Mouse (Mus musculus) myocyte (in vitro differentiated cells): Measurements from ENCODE around the gene Esrrg. TPM values are rescaled to one million over a fixed set of nuclear protein-coding genes. Genes with fewer than 3 reads are reported as not detected.

Experiments
- H3K27me3 ChIP-seq: one replicate; pipeline ENCODE4 v1.6.1; 2011; ENCODE audit not compliant: control insufficient read depth, insufficient read depth, insufficient read length
- H3K36me3 ChIP-seq: one replicate; pipeline ENCODE4 v1.6.1; 2011; ENCODE audit not compliant: control insufficient read depth, insufficient read depth
- H3K4me2 ChIP-seq: one replicate; pipeline ENCODE4 v1.6.1; 2011; ENCODE audit warnings: low read depth, control low read depth
- H3K4me3 ChIP-seq: one replicate; pipeline ENCODE4 v1.5.1; 2011; ENCODE audit warnings: mild to moderate bottlenecking, control low read depth, moderate library complexity
- H3K79me2 ChIP-seq: one replicate; pipeline ENCODE4 v1.6.1; 2011; ENCODE audit not compliant: control insufficient read depth, insufficient read depth
- H3ac ChIP-seq: one replicate; pipeline ENCODE4 v1.6.1; 2011; ENCODE audit not compliant: control insufficient read depth, insufficient read length
- CEBPB ChIP-seq: IDR thresholded peaks from 2 replicates; pipeline ENCODE4 v1.6.1; 2011; ENCODE audit warnings: mild to moderate bottlenecking, moderate library complexity; ENCODE audit not compliant: poor library complexity, insufficient read depth, severe bottlenecking
- E2F4 ChIP-seq: IDR thresholded peaks from one replicate; pipeline ENCODE4 v1.6.1; 2011; ENCODE audit warnings: mild to moderate bottlenecking, control low read depth, moderate library complexity; ENCODE audit not compliant: insufficient read depth
- MAX ChIP-seq: IDR thresholded peaks from one replicate; pipeline ENCODE4 v1.6.1; 2011; ENCODE audit warnings: low read depth, mild to moderate bottlenecking, control low read depth
- MYOD1 ChIP-seq, 3 experiments: IDR thresholded peaks; one replicate each; pipeline ENCODE4 v1.6.1; 2011; ENCODE audit warnings: control low read depth in 2 of 3, low read depth in 2 of 3, mild to moderate bottlenecking in 2 of 3, moderate library complexity in 1 of 3; ENCODE audit not compliant: insufficient read length in 2 of 3, control insufficient read depth in 1 of 3
- MYOG ChIP-seq, 3 experiments: IDR thresholded peaks; one replicate each; pipeline ENCODE4 v1.6.1; 2011; ENCODE audit warnings: control low read depth in 2 of 3, low read depth in 2 of 3, mild to moderate bottlenecking in 2 of 3; ENCODE audit not compliant: insufficient read length in 2 of 3, control insufficient read depth in 1 of 3, insufficient read depth in 1 of 3
- POLR2A ChIP-seq: IDR thresholded peaks from one replicate; pipeline ENCODE4 v1.6.1; 2011; ENCODE audit warnings: low read depth, mild to moderate bottlenecking, control low read depth, moderate library complexity; ENCODE audit not compliant: insufficient read length
- POLR2AphosphoS2 ChIP-seq: IDR thresholded peaks from one replicate; pipeline ENCODE4 v1.6.1; 2011; ENCODE audit warnings: low read depth, control low read depth; ENCODE audit not compliant: insufficient read length
- REST ChIP-seq: IDR thresholded peaks from one replicate; pipeline ENCODE4 v1.6.1; 2011; ENCODE audit warnings: mild to moderate bottlenecking, control low read depth, moderate library complexity; ENCODE audit not compliant: insufficient read depth, insufficient read length
- SRF ChIP-seq: IDR thresholded peaks from one replicate; pipeline ENCODE4 v1.6.1; 2011; ENCODE audit warnings: low read depth; ENCODE audit not compliant: control insufficient read depth, insufficient read length
- TCF12 ChIP-seq: IDR thresholded peaks from one replicate; pipeline ENCODE4 v1.6.1; 2011; ENCODE audit warnings: mild to moderate bottlenecking, control low read depth; ENCODE audit not compliant: poor library complexity, insufficient read depth, severe bottlenecking
- TCF3 ChIP-seq: IDR thresholded peaks from one replicate; pipeline ENCODE4 v1.6.1; 2011; ENCODE audit warnings: low read depth, control low read depth; ENCODE audit not compliant: insufficient read length
- USF1 ChIP-seq: IDR thresholded peaks from one replicate; pipeline ENCODE4 v1.6.1; 2011; ENCODE audit warnings: low read depth, mild to moderate bottlenecking, control low read depth, moderate library complexity
- polyA plus RNA-seq: library from polyadenylated mRNA; unstranded; fragments of >200 nt; fragmentation: generic; extraction: Trizol; gene quantifications from one replicate; pipeline ENCODE4 v1.2.1, GENCODE M21; 2012; ENCODE audit warnings: missing spikeins

Gene Esrrg
- polyA plus RNA-seq, 1 experiment, result 0.20 TPM

DNA sequence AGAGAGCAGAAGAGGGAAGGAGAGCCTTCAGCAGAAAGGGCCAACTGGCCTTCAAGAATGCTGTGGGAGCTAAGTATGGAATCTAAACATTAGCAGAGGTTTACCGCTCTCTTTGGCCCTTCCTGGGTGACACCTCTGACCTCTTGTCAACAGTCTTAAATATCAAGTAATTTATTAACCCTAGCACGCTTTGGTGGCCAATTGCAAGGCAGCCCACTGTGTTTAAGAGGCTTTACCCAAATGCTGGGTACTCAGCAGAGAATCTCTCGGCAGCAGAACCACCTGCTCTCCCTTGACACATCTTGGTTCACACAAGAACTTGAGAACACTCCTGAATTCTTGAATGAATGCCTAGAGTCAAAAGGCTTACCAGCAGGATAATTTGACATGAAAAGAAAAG lies 293.6 kb downstream of the Esrrg start:
- Histone ChIP-seq H3K4me3 (no peak overlapping the region), H3K36me3 (no peaks in the 10 kb centered on the region)

DNA sequence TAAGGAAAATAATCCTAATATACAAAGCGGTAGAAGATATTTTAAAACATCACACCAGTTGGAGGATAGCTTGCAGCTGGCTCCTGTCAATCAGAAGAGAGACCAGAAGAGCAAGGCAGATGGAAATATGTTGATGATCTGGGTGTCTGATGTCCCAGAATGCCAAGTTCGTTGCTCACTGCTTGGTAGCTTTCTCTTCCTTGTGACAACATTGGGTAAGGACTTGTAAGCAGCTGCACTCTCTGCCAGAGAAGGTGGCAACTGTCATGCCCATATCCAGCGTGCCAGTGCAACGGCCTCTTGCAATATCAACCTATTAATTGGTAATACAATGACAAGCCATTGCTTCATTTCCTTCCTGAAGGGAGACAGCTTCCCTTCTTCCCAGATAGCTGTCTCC lies 296.1 kb downstream of the Esrrg start:
- H3K4me3 ChIP-seq, result no peak overlapping the region
- H3K36me3 ChIP-seq, result no peaks in the 10 kb centered on the region
- peak overlapping the region; percentile 60 for H3K4me2 ChIP-seq

More for the DNA sequence above, 293.6 kb downstream of the Esrrg start:
- Histone ChIP-seq H3K27me3 (no peaks in the 10 kb centered on the region), H3K79me2 (no peaks in the 10 kb centered on the region), H3ac (no peak overlapping the region), H3K4me2 (no peak overlapping the region)
- TF ChIP-seq MYOD1 (IDR thresholded peaks at IDR 0.05; ENCODE audit: control insufficient read depth in 1 of 3, insufficient read length in 2 of 3, low read depth in 2 of 3) (peak in 1 of 3 experiments; percentile 26), TCF3 (no peak)

DNA sequence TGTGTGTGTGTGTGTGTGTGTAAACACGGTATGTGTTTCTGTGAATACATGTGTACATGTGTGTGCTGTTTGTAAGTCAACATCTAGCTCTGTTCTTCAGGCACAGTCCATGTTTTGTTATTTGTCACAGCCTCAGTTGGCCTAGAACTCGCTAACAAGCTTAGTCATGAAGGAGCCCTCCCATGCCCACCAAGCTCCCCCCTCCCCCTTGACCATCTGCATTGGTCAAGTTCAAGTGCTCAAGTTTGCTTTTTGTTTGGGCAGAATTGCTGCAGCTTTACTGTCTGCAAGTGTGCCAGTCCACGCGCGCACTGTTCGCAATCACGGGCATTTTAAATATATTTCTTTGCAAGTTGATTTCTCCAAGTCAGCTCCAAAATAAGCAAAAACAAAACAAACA lies 298.8 kb downstream of the Esrrg start:
- TF ChIP-seq MAX (no peak), TCF3 (no peak), USF1 (no peak), REST (no peak), CEBPB (no peak), POLR2A (no peak), POLR2AphosphoS2 (no peak), SRF (no peak), TCF12 (no peak), MYOG (IDR thresholded peaks at IDR 0.05; ENCODE audit: control insufficient read depth in 1 of 3, insufficient read depth in 1 of 3, insufficient read length in 2 of 3, low read depth in 2 of 3) (no peak), MYOD1 (IDR thresholded peaks at IDR 0.05; ENCODE audit: control insufficient read depth in 1 of 3, insufficient read length in 2 of 3, low read depth in 2 of 3) (no peak), E2F4 (no peak)
- no peak overlapping the region for H3K4me2 ChIP-seq
- H3K27me3 ChIP-seq, result no peaks in the 10 kb centered on the region
- H3K36me3 ChIP-seq, result no peaks in the 10 kb centered on the region
- no peak overlapping the region for H3ac ChIP-seq
- H3K4me3 ChIP-seq, result no peak overlapping the region
- H3K79me2 ChIP-seq, result no peaks in the 10 kb centered on the region

More for the DNA sequence above, 296.1 kb downstream of the Esrrg start:
- no peak for TF ChIP-seq MAX
- TF ChIP-seq TCF12, result peak; percentile 59
- no peak for TF ChIP-seq E2F4
- peak; percentile 91 to 96 (median 94) for TF ChIP-seq MYOD1 (IDR thresholded peaks at IDR 0.05; ENCODE audit: control insufficient read depth in 1 of 3, insufficient read length in 2 of 3, low read depth in 2 of 3)
- TF ChIP-seq POLR2A, result no peak
- TF ChIP-seq MYOG (IDR thresholded peaks at IDR 0.05; ENCODE audit: control insufficient read depth in 1 of 3, insufficient read depth in 1 of 3, insufficient read length in 2 of 3, low read depth in 2 of 3), result peak; percentile 16 to 89 (median 87)
- TF ChIP-seq CEBPB, result peak; percentile 64; the same call in 1 of the 2 replicates
- TF ChIP-seq POLR2AphosphoS2, result no peak
- peak; percentile 79 for TF ChIP-seq SRF
- TF ChIP-seq USF1, result no peak
- no peak for TF ChIP-seq TCF3
- TF ChIP-seq REST, result no peak
- Histone ChIP-seq H3K79me2 (no peaks in the 10 kb centered on the region), H3K27me3 (no peaks in the 10 kb centered on the region), H3ac (no peak overlapping the region)

DNA sequence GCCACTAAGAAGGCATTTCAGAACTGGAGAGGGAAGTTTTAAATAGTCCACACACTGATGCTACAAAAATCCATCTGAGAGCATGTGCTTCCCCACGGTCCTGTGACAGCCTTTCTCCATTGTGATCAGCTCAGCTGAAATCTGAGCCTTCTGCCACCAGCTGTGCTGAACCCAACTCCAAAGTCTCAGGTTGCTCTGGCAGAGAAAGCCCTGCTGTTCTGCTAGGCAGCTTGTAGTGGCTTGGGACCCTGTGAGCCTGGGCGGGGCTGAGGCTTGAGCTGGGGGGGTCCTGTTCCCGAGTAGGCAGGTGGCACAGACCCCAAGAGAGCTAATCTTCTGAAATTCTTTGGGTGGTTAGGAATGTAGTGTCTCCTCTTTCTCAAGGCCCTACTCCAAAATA lies 299.3 kb downstream of the Esrrg start:
- Histone ChIP-seq H3K27me3 (no peaks in the 10 kb centered on the region), H3K4me3 (no peak overlapping the region), H3K79me2 (no peaks in the 10 kb centered on the region), H3ac (no peak overlapping the region), H3K4me2 (no peak overlapping the region), H3K36me3 (no peaks in the 10 kb centered on the region)
- peak; percentile 23 for TF ChIP-seq TCF3
- peak; percentile 78 for TF ChIP-seq TCF12
- TF ChIP-seq POLR2AphosphoS2, result no peak
- peak; percentile 60 to 97 (median 93) for TF ChIP-seq MYOG (IDR thresholded peaks at IDR 0.05; ENCODE audit: control insufficient read depth in 1 of 3, insufficient read depth in 1 of 3, insufficient read length in 2 of 3, low read depth in 2 of 3)
- TF ChIP-seq MYOD1 (IDR thresholded peaks at IDR 0.05; ENCODE audit: control insufficient read depth in 1 of 3, insufficient read length in 2 of 3, low read depth in 2 of 3), result peak; percentile 11 to 83 (median 73)

DNA sequence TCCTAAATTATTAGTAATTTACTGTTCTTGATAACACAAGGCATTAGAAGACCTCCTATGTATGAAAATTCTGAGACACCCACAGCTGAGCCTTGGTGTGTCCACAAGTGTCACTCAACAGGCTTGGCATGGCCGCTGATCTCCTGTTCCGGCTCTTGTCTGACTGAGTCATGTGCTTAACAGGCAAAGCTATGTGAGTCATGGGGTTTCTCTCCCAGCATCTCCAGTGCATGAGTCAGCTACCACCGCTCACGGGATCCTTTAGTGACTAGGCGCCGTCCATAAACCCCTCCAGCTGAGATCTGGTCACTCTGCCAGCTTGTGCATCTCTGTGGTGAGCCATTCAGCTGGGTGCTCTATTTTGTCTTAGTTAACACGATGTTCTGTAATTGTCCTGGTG lies 302.1 kb downstream of the Esrrg start:
- TF ChIP-seq E2F4, result no peak
- no peak for TF ChIP-seq CEBPB
- TF ChIP-seq POLR2A, result no peak
- TF ChIP-seq MYOD1 (IDR thresholded peaks at IDR 0.05; ENCODE audit: control insufficient read depth in 1 of 3, insufficient read length in 2 of 3, low read depth in 2 of 3), result peak in 1 of 3 experiments; percentile 62
- TF ChIP-seq MYOG (IDR thresholded peaks at IDR 0.05; ENCODE audit: control insufficient read depth in 1 of 3, insufficient read depth in 1 of 3, insufficient read length in 2 of 3, low read depth in 2 of 3), result peak in 1 of 3 experiments; percentile 73
- TF ChIP-seq POLR2AphosphoS2, result no peak
- TF ChIP-seq SRF, result peak; percentile 50
- no peak for TF ChIP-seq TCF12
- TF ChIP-seq MAX, result no peak
- TF ChIP-seq REST, result no peak
- TF ChIP-seq USF1, result peak; percentile 41
- TF ChIP-seq TCF3, result no peak
- no peaks in the 10 kb centered on the region for H3K79me2 ChIP-seq
- H3K36me3 ChIP-seq, result no peaks in the 10 kb centered on the region
- no peak overlapping the region for H3K4me3 ChIP-seq
- H3K4me2 ChIP-seq, result peak overlapping the region; percentile 53
- H3K27me3 ChIP-seq, result no peaks in the 10 kb centered on the region
- no peak overlapping the region for H3ac ChIP-seq
